Mouse (Mus musculus): Measurements from ENCODE around the gene Lsmem1. TPM values are rescaled to one million over a fixed set of nuclear protein-coding genes. Genes with fewer than 3 reads are reported as not detected.

The Lsmem1 gene
- polyA plus RNA-seq, 1 experiment from 2014 or later, result not detected

- Histone ChIP-seq H3K36me3 (ENCODE audit: inconsistent target) (no peaks in the 10 kb centered on the region), H3K27ac (no peak overlapping the region), H3K79me2 (ENCODE audit: inconsistent target) (no peaks in the 10 kb centered on the region), H3K4me3 (ENCODE audit: inconsistent target) (no peak overlapping the region)
- 98% methylated on average over 8 of the region's 8 CpGs for WGBS (ENCODE audit: missing documents)
Observed at GRCm38 (mm10) chr12:40139484-40140245, 59.6 kb downstream of the Lsmem1 start.

DNA sequence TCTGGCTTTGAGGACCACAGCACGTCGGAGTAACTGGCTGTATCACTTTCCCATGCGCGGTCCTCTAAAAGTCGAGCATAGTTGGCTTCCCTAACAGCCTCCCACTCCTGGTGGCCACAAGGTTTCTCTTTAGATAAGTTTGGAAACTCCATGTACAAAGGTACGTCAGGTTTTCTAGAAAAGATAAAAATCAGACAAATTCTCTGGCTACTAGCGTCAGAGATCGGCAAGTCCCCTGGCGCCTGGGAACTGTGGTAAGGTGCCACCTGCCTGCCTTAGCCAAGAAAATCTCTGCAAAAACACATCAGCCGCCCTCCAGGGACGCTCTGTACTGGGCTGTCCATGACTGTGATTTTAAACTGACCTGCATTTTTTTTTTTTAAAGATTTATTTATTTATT lies 64.8 kb downstream of the Lsmem1 start:
- H3K36me3 ChIP-seq (ENCODE audit: inconsistent target), result no peaks in the 10 kb centered on the region
- H3K27ac ChIP-seq, result no peak overlapping the region
- no peak overlapping the region; the same call in 1 of the 2 replicates for H3K4me3 ChIP-seq (ENCODE audit: inconsistent target)
- no peaks in the 10 kb centered on the region for H3K79me2 ChIP-seq (ENCODE audit: inconsistent target)
- 58% methylated on average over 11 of the region's 11 CpGs for WGBS (ENCODE audit: missing documents)

DNA sequence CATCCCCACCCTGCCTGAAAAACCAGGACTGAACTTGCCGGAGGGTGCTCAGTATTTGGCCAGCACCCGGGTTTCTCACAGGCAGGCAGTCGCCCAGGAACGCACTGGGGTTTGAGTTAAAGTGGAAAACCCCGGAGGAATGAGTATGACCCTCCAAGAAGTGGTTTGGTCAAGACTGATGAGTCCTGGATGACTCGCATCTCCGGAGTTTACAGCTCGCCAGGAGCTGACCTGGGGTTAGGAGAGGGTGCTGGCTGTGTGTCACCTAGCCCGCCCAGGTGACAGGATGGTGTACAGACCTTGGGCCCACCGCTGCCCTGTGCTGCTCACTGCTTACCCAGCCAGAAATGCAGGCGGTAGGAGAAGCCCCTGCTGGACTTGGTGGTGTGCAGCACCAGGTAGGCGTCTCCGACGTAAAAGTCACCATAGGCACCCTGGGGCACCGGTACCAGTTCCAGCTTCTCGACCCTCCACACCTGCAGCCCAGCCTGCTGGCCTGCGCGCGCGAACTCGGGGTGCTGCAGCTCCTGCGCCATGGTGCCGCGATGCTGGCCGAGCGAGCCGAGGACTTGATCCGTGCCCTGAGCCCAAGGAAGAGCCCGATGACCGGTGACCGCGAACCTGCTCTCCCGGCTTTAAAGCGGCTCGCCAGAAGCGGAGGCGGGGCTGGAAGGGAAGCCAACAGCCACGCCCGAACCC lies 65.6 kb downstream of the Lsmem1 start, which contains the start of gene Scin:
Scin (minus strand) TSS at position 656 of the 699 bp plus-strand sequence.
- Histone ChIP-seq H3K36me3 (ENCODE audit: inconsistent target) (no peaks in the 10 kb centered on the region), H3K79me2 (ENCODE audit: inconsistent target) (no peaks in the 10 kb centered on the region), H3K27ac (no peak within 1 kb of the TSS), H3K4me3 (ENCODE audit: inconsistent target) (no peak within 1 kb of the TSS; the same call in 1 of the 2 replicates)
- WGBS (ENCODE audit: missing documents), result 7% methylated on average over 36 of the region's 39 CpGs

GRCm38 (mm10) chr12:40133194-40133572 lies 66.1 kb downstream of the Lsmem1 start:
- Histone ChIP-seq H3K27ac (no peak overlapping the region), H3K79me2 (ENCODE audit: inconsistent target) (no peaks in the 10 kb centered on the region), H3K4me3 (ENCODE audit: inconsistent target) (no peak overlapping the region), H3K36me3 (ENCODE audit: inconsistent target) (no peaks in the 10 kb centered on the region)
- WGBS (ENCODE audit: missing documents), result 50% methylated on average over 10 of the region's 10 CpGs

Other genes with a start within 250 kb of the Lsmem1 start
- gene Arl4a, start 161.5 kb downstream of the Lsmem1 start, polyA plus RNA-seq (2018), result 8.2 to 12.8 TPM (median 10.7 TPM) in 3 replicates
- 0.18 to 1.1 TPM (median 0.27 TPM) in 3 replicates for gene Scin, start 65.3 kb downstream of the Lsmem1 start, polyA plus RNA-seq (2018)
- gene Ifrd1, start 49.0 kb upstream of the Lsmem1 start, polyA plus RNA-seq (2018), result 38.4 to 106 TPM (median 92.1 TPM) in 3 replicates
- gene Zfp277, start 246.4 kb upstream of the Lsmem1 start, polyA plus RNA-seq (2018), result 17.0 to 19.6 TPM (median 18.5 TPM) in 3 replicates
- gene Dock4, start 246.5 kb upstream of the Lsmem1 start, polyA plus RNA-seq (2018), result 4.8 to 16.2 TPM (median 7.7 TPM) in 3 replicates